Mouse (Mus musculus) B cell, adult 67 days (primary cell): Measurements from ENCODE around the gene 4833439L19Rik. TPM values are rescaled to one million over a fixed set of nuclear protein-coding genes. Genes with fewer than 3 reads are reported as not detected.

ENCODE experiments used
- total RNA-seq, 2 experiments: library from RNA; stranded (reverse); gene quantifications; 4 replicates each; pipeline ENCODE4 v1.2.4; 2023

4833439L19Rik gene
- total RNA-seq: 10 to 100 TPM; 37.8 to 44.3 TPM

DNA sequence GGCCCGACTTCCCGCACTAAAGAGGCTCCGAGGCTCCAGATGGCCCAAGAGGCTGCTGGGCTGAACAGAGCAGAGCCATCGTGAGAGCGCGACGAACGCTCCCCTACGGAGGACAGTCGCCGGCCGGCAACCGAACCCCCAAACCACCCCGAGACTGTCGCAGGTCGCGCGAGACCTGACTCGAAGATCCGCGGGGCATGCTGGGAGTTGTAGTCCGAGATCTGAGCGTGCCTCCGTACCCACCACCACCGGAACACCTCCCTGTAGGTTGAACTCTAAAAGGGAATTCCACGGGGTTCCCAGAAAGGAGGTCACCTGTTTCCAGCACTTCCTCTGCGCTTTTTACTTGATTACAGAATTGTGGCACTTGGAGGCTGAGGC is at the start of gene 4833439L19Rik:
TSS of gene 4833439L19Rik (minus strand) at position 235 of the 381 bp plus-strand sequence.

DNA sequence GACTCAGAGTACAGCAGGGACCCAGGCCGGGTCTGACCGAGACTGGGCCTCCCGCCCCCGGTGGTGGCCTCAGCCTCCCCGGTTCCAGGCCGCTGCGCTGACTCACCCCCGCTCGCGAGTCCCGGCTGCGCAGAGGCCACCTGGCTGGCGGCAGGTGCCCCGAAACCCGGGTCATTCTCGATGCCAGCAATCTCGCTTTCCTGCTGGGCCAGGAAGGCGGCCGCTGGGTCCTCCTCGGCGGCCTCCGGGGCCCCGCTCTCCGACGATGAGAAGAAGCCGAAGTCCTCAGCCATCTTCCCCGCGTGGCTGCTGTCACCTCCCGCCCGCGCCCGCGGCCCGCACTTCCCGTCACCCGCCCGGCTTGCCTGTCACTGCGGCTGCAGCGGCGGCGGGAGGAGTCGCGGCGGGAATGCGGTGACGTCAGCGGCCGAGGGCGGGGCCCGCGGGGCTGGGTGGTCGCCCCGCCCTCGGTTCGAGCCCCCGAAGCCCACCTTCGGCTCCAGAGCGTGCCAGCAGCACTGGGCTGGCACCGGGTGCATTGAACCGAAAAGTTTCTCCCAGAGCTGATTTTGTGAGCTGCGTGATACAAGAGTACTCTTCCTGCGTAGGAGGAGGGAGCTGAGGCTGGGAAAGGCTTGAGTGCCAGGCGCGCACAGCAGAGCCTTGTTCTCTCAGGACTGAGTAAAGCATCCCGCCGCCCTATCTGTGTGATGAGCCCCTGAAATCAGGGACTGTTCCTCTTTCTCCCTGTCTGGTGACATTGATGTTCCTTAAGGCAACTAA is 45.9 kb upstream of the 4833439L19Rik start, which contains the start of gene Cltb:
TSS of gene Cltb (minus strand) at position 373 of the 783 bp plus-strand sequence.

DNA sequence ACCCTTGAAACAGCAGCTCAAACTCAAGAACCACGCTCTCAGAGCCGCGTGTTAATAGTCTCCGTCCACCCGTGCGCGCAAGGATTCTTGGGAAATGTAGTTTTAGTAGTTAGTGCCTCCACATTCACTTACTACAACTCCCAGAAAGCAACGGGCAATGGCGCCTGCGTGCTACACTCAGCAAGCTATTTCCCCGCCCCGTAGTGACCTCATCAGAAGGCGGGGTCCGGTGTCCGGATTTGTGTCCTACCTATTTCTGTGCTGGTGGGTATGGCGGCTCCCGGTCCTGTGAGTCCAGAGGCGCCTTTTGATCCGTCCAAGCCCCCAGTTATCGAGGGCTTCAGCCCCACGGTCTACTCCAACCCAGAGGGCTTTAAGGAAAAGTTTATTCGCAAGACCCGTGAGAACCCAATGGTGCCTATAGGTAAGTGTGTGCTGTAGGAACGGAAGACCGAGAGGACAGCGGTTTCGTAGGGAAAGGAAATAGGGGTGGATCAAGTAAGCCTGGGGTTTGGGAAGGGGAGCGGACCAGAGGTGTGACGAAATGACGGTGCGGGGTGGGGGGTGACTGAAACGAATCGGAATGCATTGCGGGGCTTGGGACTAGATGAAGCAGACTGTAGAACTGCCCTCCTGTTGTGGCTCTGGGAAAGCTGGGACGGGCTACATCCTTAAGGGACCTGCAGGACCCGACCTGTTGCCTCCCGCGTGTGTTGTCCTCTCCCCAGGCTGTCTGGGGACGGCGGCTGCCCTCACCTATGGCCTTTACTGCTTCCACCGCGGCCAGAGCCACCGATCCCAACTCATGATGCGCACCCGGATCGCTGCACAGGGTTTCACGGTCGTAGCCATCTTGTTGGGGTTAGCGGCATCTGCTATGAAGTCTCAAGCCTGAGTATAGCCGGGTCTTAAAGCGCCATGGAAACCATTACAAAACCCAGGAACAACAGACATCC is 25.0 kb upstream of the 4833439L19Rik start, which contains the start of the genes Nop16 and Higd2a:
TSS of gene Nop16 (minus strand) at position 95 of the 956 bp plus-strand sequence.
TSS of gene Higd2a (plus strand) at position 212 of the 956 bp plus-strand sequence.

GRCm38 (mm10) chr13:54574854-54575481 is 9.7 kb upstream of the 4833439L19Rik start, which contains the start of gene Arl10:
Gene Arl10 (plus strand): TSS chr13:54575015.

GRCm38 (mm10) chr13:54503604-54504521 is 61.4 kb downstream of the 4833439L19Rik start, which contains the start of gene Simc1:
Gene Simc1 (plus strand): TSS chr13:54503779.

Other genes with a start within 250 kb of the 4833439L19Rik start
- gene Cplx2, start 194.1 kb downstream of the 4833439L19Rik start, total RNA-seq: 1 to 10 TPM; 5.2 to 5.7 TPM
- 10 to 100 TPM; 30.1 to 34.3 TPM for gene Thoc3, start 96.6 kb downstream of the 4833439L19Rik start, total RNA-seq
- 10 to 100 TPM; 26.3 to 31.4 TPM for gene Simc1, start 61.7 kb downstream of the 4833439L19Rik start, total RNA-seq
- 10 to 100 TPM; 11.8 to 12.7 TPM for gene Arl10, start 9.6 kb upstream of the 4833439L19Rik start, total RNA-seq
- 10 to 100 TPM; 17.5 to 23.9 TPM for gene Nop16, start 24.7 kb upstream of the 4833439L19Rik start, total RNA-seq
- 10 to 100 TPM; 56.7 to 59.0 TPM for gene Higd2a, start 24.8 kb upstream of the 4833439L19Rik start, total RNA-seq
- 10 to 100 TPM; 13.7 to 20.8 TPM for gene Cltb, start 45.9 kb upstream of the 4833439L19Rik start, total RNA-seq
- 10 to 100 TPM; 63.6 to 74.8 TPM for gene Faf2, start 56.3 kb upstream of the 4833439L19Rik start, total RNA-seq
- 100 to 1,000 TPM; 265 to 275 TPM for gene Rnf44, start 128.5 kb upstream of the 4833439L19Rik start, total RNA-seq
- not detected for gene Cdhr2, start 136.0 kb upstream of the 4833439L19Rik start, total RNA-seq
- gene Gprin1, start 184.4 kb upstream of the 4833439L19Rik start, total RNA-seq: not detected
- not detected for gene Sncb, start 201.2 kb upstream of the 4833439L19Rik start, total RNA-seq
- not detected for gene Eif4e1b, start 218.6 kb upstream of the 4833439L19Rik start, total RNA-seq
- 1 to 10 TPM; 7.6 to 8.8 TPM for gene Tspan17, start 223.9 kb upstream of the 4833439L19Rik start, total RNA-seq